Mouse (Mus musculus): ENCODE data around the gene Limch1.

Limch1 gene

GRCm38 (mm10) chr5:66918316-66919305 is 173.0 kb downstream of the Limch1 start:
- DNase-seq (ENCODE audit: low read depth, low spot score): no peak

GRCm38 (mm10) chr5:66922582-66922981 is 177.0 kb downstream of the Limch1 start:
- DNase-seq (ENCODE audit: low read depth, low spot score): no peak

GRCm38 (mm10) chr5:66929291-66929690 is 183.7 kb downstream of the Limch1 start:
- DNase-seq (ENCODE audit: low read depth, low spot score): no peak

- no peak for DNase-seq (ENCODE audit: low read depth, low spot score)
Observed at GRCm38 (mm10) chr5:66933134-66933804, 187.6 kb downstream of the Limch1 start.

GRCm38 (mm10) chr5:66934585-66934984 is 189.0 kb downstream of the Limch1 start:
- DNase-seq (ENCODE audit: low read depth, low spot score): no peak

- no peak for DNase-seq (ENCODE audit: low read depth, low spot score)
Observed at GRCm38 (mm10) chr5:66937376-66937775, 191.7 kb downstream of the Limch1 start.

- no peak for DNase-seq (ENCODE audit: low read depth, low spot score)
Observed at GRCm38 (mm10) chr5:66941710-66942450, 196.3 kb downstream of the Limch1 start.

- DNase-seq (ENCODE audit: low read depth, low spot score): no peak
Observed at GRCm38 (mm10) chr5:66942922-66943321, 197.3 kb downstream of the Limch1 start.

- no peak for DNase-seq (ENCODE audit: low read depth, low spot score)
Observed at GRCm38 (mm10) chr5:66943521-66943920, 197.9 kb downstream of the Limch1 start.

GRCm38 (mm10) chr5:66947958-66948357 is 202.3 kb downstream of the Limch1 start:
- no peak for DNase-seq (ENCODE audit: low read depth, low spot score)

- no peak for DNase-seq (ENCODE audit: low read depth, low spot score)
Observed at GRCm38 (mm10) chr5:66949098-66949692, 203.6 kb downstream of the Limch1 start.

GRCm38 (mm10) chr5:66953375-66953774 is 207.7 kb downstream of the Limch1 start:
- DNase-seq (ENCODE audit: low read depth, low spot score): no peak

GRCm38 (mm10) chr5:66953971-66954644 is 208.5 kb downstream of the Limch1 start:
- DNase-seq (ENCODE audit: low read depth, low spot score): no peak

GRCm38 (mm10) chr5:66955245-66955644 is 209.6 kb downstream of the Limch1 start:
- no peak for DNase-seq (ENCODE audit: low read depth, low spot score)

- no peak for DNase-seq (ENCODE audit: low read depth, low spot score)
Observed at GRCm38 (mm10) chr5:66957656-66958055, 212.0 kb downstream of the Limch1 start.

- no peak for DNase-seq (ENCODE audit: low read depth, low spot score)
Observed at GRCm38 (mm10) chr5:66958118-66958517, 212.5 kb downstream of the Limch1 start.

- DNase-seq (ENCODE audit: low read depth, low spot score): no peak
Observed at GRCm38 (mm10) chr5:66959968-66960367, 214.3 kb downstream of the Limch1 start.

GRCm38 (mm10) chr5:66965442-66965841 is 219.8 kb downstream of the Limch1 start:
- DNase-seq (ENCODE audit: low read depth, low spot score): no peak

- DNase-seq (ENCODE audit: low read depth, low spot score): no peak
Observed at GRCm38 (mm10) chr5:66967147-66967546, 221.5 kb downstream of the Limch1 start.

- no peak for DNase-seq (ENCODE audit: low read depth, low spot score)
Observed at GRCm38 (mm10) chr5:66967646-66968045, 222.0 kb downstream of the Limch1 start.

All from CD4-positive helper T cell, adult 2 months (primary cell).